Mouse (Mus musculus) mesoderm, embryonic 11.5 days (tissue): ENCODE results near the gene Bbc3.
"Not testable (repeated sequence)": the region's sequence is repeated elsewhere in the genome, so short reads cannot be mapped to it uniquely, and the experiment has no call there.

Experiments used
- DNase-seq: peaks from one replicate; pipeline ENCODE4 v3.0.0-alpha.2; 2012; ENCODE audit warnings: low read depth, low spot score

The Bbc3 gene

GRCm38 (mm10) chr7:16294346-16294745 lies 13.8 kb upstream of the Bbc3 start:
- DNase-seq, result no peak

GRCm38 (mm10) chr7:16294837-16295236 lies 13.4 kb upstream of the Bbc3 start:
- DNase-seq, result peak; percentile 95

- peak; percentile 81 for DNase-seq
Observed at GRCm38 (mm10) chr7:16295321-16295900, 12.8 kb upstream of the Bbc3 start.

GRCm38 (mm10) chr7:16296146-16296545 lies 12.0 kb upstream of the Bbc3 start:
- DNase-seq, result no peak

GRCm38 (mm10) chr7:16296766-16297390 lies 11.3 kb upstream of the Bbc3 start:
- DNase-seq, result peak; percentile 82

GRCm38 (mm10) chr7:16297616-16298015 lies 10.6 kb upstream of the Bbc3 start:
- no peak for DNase-seq

- DNase-seq, result no peak
Observed at GRCm38 (mm10) chr7:16298927-16299326, 9.3 kb upstream of the Bbc3 start.

GRCm38 (mm10) chr7:16299419-16300035 lies 8.7 kb upstream of the Bbc3 start:
- DNase-seq, result peak; percentile 88

GRCm38 (mm10) chr7:16307141-16307540 lies 1.1 kb upstream of the Bbc3 start:
- DNase-seq, result not testable (repeated sequence)

GRCm38 (mm10) chr7:16308555-16309317 lies 543 bp downstream of the Bbc3 start:
- DNase-seq, result no peak

- DNase-seq, result peak; percentile 73
Observed at GRCm38 (mm10) chr7:16309318-16310019, 1.3 kb downstream of the Bbc3 start.

- peak; percentile 71 for DNase-seq
Observed at GRCm38 (mm10) chr7:16310020-16310520, 1.9 kb downstream of the Bbc3 start.

GRCm38 (mm10) chr7:16310521-16311452 lies 2.6 kb downstream of the Bbc3 start:
- peak; percentile 25 for DNase-seq

GRCm38 (mm10) chr7:16311453-16312004 lies 3.3 kb downstream of the Bbc3 start:
- peak; percentile 28 for DNase-seq

GRCm38 (mm10) chr7:16312011-16312671 lies 3.9 kb downstream of the Bbc3 start:
- DNase-seq, result peak; percentile 57

- DNase-seq, result peak; percentile 89
Observed at GRCm38 (mm10) chr7:16312672-16313311, 4.6 kb downstream of the Bbc3 start.

- peak; percentile 84 for DNase-seq
Observed at GRCm38 (mm10) chr7:16313481-16314220, 5.5 kb downstream of the Bbc3 start.

- no peak for DNase-seq
Observed at GRCm38 (mm10) chr7:16314221-16314775, 6.1 kb downstream of the Bbc3 start.
